Mouse (Mus musculus): ENCODE data around the gene Shoc2.

Shoc2 gene

DNA sequence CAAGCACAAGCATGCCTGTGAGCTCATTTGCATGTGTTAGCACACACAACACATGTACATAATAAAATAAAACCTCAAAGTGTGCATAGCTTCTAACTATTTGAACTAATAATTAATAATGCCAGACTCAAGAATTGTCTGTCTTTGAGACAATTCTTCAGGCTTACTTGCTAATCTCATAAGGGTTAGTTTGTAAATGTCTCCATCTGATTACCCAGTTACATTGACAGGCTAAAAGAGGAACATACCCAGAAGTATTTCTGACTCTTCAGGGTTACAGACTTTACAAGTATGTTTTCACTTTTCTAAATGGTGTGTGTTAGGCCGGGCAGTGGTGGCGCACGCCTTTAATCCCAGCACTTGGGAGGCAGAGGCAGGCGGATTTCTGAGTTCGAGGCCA, 71.4 kb downstream of the Shoc2 start:
- in situ Hi-C loops (cut with MboI, MseI) = no loop called here

DNA sequence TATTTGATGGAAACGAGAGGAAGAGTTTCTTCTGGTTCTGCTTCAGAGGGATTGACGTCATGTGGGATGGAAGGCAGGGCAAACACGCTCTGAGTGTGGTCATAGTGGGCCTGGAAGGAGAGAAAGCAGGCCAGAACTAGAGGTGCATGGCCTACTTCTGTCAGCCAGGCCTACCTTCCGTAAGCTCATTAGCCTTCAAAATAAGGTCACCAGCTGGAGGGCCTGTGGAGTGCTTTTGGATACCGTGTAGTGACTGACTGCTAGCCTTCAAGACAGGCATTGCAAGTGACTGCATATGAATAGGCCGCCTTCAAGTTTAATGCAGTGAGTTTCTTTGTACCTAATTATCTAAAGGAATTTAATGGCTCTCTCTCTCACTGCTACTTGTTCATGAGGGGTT, 91.0 kb downstream of the Shoc2 start:
- in situ Hi-C loops (cut with MboI, MseI) = loop anchor here in 1 of 2 experiments (5.0 kb wide), 1 partner anchor 1022 kb away; no protein-coding TSS in a partner anchor

DNA sequence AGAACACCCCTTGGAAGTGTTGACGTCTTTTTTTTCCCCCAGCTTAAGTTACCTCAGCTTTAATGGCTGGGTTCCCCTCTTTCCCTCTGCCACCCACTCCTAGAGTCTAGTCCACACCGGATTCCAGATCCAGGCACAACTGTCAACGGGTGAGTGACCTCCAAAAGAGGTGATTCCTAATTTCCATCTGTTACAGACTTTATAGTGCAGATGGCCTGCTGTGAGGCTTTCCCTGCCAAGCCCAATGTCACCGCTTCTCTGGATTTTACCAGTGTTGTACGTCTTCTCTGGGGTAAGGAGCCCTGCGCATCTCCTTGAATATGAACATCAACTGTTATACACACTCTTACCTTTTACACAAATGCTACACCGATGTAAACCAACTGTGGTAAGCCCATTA, 95.3 kb downstream of the Shoc2 start:
- in situ Hi-C loops (cut with MboI, MseI) = loop anchor here in 1 of 2 experiments (5.0 kb wide), 1 partner anchor 1018 kb away; no protein-coding TSS in a partner anchor

DNA sequence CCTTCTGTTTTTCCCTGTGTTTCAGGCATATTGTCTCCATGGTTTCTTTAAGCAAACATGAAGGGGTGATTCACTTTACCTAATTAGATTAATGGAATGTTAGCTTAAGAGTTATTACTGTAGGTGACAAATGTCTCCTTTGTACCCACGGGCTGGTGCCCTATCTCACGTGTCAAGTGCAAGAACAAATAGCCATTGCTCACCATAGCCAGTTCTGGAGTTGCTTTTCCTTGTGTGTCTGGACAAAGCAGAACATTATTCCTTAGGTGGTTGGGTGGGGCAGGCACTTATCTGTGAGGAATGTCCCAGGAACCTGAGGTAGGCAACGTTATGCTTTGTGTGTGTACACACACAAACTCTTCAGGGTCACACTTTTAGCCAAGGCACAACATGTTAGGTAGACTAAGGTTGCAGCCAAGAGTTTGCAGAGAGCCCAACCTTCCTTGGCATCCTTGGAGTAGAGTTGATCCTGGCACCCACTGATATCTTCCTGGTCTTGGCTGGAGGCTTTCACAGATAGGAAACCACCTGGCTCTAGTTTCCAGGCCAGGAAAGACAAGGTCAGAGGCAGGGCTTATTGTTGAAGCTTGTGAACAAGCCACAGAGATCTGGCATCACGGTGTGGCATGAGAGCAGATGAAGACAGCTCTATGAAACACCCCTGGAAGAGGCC, 96.4 kb downstream of the Shoc2 start:
- in situ Hi-C loops (cut with MboI, MseI) = no loop called here

DNA sequence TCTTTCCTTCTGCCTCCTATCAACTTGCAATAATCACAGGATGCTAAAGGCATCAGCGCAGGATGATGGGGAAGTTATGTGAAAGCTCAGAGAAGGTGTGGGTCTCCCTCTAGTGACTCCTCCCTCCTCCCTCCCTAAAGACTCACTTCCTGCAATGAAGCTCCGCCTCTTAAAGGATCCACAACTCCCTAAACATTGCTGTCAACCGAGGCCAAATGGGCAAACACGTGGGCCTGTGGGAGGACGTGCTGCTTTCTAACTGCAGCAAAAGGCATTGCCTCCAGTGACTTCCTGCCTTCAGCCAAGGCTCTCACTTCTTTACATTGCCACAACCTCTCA, 96.9 kb downstream of the Shoc2 start:
- in situ Hi-C loops (cut with MboI, MseI) = no loop called here

DNA sequence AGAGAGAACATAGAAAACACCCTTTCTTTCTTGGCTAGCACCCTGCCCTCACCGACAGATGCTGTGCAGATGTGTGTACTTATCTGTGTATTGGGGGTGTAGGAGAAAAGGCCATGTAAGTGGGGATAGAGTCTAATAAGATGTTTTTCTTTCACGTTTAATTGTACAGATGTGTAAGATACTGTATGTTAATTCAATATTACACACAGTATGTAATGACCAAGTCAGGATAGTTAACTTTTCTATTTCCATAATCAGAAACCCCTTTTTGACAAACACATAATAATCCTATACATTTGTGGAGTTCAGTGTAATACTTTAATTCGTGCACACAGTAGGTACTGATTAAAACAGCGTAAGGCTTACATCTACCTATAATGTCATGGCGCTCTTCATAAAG, 99.7 kb downstream of the Shoc2 start, which contains the start of gene Adra2a:
Adra2a (plus strand) TSS at position 301 of the 400 bp plus-strand sequence.
- in situ Hi-C loops (cut with MboI, MseI) = no loop called here

DNA sequence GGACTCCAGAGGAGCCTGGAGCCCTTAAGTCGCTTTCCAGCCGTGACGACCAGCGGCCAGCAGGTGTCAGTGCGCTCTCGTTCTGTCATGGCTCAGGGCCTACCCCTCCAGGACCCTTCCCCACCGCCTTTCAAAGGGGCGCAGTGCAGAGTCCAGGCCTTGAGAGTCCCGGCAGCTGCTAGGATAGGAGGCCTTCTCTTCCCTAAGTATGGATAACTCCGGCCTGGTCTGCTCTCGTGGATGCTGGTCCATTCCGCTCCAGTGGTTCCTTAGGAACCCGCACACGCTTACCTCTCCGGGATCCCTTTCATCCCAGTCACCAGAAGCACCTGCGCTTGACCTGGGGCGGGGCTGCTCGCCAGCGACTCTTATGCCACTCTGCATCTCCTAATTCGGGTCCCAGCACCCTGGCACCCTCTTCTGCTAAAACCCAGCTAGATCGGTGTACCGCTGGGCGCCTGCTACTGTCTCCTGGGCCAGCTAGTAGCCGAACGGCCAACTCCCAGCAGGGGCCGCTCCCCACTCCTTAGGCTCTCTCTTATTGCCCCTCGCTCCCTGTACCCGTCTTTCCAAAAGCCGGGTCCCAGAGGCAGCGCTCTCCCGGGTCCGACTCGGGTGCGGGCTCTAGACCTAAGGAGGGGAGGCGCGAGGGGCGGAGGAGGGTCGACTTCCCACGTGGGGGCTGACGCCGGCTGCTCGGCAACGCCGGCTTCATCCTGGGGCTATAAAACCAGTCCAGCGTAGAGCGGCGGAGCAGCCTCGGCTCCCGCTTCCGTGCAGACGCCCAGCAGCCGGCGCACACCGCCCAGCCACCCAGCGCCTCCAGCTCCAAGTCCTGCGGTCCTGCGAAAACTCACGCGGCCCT, 100.6 kb downstream of the Shoc2 start:
- in situ Hi-C loops (cut with MboI, MseI) = loop anchor here in 1 of 2 experiments (5.0 kb wide), 2 partner anchors 63 to 1023 kb away; no protein-coding TSS in a partner anchor

DNA sequence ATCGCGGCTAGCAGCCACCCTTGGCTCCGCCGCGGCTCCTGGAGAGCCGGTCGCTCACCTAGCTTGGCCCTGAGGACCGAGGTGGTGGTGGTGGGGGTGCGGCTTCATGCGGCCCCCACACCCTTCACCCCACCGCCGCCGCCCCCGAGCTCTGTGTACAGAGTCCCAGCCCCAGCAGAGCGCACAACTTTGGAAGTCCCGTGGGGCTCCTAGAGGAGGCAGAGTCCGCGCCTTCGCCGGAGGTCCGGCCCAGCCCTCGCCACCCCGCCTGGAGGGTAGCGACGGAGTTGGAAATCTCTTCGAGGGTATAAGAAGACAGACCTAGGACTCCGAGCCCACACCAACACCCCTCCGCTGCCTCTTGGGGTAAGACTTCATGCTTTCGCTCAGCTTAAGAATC, 101.3 kb downstream of the Shoc2 start:
- in situ Hi-C loops (cut with MboI, MseI) = loop anchor here in 1 of 2 experiments (5.0 kb wide), 2 partner anchors 62 to 1022 kb away; no protein-coding TSS in a partner anchor

DNA sequence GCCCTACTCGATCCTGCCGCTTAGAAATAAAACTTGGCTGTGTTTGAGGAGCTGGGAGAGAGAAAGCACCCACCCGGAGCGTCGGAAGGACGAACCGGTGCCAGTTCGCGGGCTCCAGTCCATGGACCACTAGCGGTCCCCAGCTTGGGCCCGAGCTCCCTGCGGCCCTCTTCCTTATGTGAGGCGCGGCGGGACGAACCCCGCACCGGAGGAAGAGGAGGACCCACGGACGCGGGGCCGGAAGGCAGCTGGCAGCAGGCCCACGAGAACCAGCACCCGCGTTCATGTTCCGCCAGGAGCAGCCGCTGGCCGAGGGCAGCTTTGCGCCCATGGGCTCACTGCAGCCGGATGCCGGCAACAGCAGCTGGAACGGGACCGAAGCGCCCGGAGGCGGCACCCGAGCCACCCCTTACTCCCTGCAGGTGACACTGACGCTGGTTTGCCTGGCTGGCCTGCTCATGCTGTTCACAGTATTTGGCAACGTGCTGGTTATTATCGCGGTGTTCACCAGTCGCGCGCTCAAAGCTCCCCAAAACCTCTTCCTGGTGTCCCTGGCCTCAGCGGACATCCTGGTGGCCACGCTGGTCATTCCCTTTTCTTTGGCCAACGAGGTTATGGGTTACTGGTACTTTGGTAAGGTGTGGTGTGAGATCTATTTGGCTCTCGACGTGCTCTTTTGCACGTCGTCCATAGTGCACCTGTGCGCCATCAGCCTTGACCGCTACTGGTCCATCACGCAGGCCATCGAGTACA, 102.0 kb downstream of the Shoc2 start:
- in situ Hi-C loops (cut with MboI, MseI) = loop anchor here in 1 of 2 experiments (5.0 kb wide), 2 partner anchors 61 to 1021 kb away; no protein-coding TSS in a partner anchor

DNA sequence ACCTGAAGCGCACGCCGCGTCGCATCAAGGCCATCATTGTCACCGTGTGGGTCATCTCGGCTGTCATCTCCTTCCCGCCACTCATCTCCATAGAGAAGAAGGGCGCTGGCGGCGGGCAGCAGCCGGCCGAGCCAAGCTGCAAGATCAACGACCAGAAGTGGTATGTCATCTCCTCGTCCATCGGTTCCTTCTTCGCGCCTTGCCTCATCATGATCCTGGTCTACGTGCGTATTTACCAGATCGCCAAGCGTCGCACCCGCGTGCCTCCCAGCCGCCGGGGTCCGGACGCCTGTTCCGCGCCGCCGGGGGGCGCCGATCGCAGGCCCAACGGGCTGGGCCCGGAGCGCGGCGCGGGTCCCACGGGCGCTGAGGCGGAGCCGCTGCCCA, 102.6 kb downstream of the Shoc2 start:
- in situ Hi-C loops (cut with MboI, MseI) = loop anchor here in 1 of 2 experiments (5.0 kb wide), 2 partner anchors 61 to 1021 kb away; no protein-coding TSS in a partner anchor

DNA sequence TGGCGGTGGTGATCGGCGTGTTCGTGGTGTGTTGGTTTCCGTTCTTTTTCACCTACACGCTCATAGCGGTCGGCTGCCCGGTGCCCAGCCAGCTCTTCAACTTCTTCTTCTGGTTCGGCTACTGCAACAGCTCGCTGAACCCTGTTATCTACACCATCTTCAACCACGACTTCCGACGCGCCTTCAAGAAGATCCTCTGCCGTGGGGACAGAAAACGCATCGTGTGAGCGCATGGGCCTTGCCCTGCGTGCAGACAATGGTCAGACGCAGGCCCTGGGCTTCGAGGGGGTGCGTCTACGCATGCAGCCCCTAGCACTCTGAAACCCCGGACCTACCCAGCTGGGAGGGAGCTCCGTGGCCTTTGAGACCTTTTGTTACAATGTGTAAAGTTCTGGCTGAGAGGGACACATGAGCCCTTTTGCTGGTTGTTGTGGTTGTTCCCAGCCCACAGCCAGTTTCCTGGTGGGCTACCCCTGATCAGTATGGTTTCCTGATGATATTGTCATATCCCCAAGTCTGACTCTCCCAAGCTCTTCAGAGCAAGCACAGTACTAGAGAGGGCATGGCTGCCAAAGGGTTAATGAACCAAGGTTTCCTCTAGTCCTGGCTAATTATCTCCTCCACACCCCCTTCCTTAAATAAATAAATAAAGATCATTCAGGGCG, 103.4 kb downstream of the Shoc2 start:
- in situ Hi-C loops (cut with MboI, MseI) = loop anchor here in 1 of 2 experiments (5.0 kb wide), 2 partner anchors 60 to 1020 kb away; no protein-coding TSS in a partner anchor

DNA sequence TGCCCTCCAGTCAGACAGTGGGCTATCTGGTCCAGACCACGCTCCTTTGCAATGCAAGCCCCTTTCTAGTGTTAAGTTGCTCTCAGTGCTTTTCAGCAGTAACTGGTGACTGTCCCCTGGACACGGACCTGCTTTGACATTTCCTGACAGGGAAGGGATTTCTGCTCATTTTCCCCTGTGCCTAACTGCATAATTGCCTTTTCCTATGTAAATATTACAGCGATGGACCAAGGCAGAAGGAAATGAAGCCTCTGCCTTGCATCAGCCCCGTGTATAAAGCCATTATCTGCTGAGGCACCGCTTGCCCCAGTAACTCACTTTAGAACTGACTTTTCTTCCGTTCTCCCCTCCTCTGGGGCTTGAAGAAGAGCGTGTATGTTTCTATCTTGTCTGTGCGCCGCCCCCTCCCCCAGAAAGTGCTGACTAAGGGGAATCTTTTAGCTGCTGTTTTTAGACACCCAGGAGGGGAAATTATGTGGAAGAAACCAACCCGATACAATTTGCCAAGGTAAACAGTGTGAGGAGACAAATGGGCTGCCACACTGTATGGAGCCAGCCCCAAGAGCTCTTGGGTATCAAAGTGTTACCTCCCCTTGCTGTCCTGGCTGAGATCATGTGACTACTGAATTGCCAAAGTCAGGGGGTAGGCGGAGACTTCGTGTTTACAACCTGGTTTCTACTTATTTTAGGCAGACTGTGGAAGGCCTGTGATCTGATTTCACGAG, 104.2 kb downstream of the Shoc2 start:
- in situ Hi-C loops (cut with MboI, MseI) = loop anchor here in 1 of 2 experiments (5.0 kb wide), 2 partner anchors 59 to 1019 kb away; no protein-coding TSS in a partner anchor

DNA sequence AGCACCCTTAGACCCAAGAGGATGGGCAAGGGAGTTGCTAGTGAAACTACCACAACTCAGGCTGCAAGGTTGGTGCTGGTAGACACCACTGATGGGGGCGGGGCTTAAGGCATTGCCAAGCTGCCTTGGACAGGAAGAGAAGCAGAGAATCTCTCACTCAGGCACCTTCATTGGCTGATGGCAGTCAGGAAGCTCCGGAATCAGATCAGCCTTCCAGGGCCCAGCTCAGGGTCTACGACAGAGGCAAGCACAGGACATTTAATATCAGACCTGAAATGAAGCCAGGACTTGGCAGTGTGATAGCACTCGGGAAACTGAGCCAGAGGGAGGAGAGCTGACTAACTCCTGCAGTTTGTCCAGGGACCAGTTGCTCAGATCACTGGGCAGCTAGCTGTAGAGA, 107.5 kb downstream of the Shoc2 start:
- in situ Hi-C loops (cut with MboI, MseI) = no loop called here

DNA sequence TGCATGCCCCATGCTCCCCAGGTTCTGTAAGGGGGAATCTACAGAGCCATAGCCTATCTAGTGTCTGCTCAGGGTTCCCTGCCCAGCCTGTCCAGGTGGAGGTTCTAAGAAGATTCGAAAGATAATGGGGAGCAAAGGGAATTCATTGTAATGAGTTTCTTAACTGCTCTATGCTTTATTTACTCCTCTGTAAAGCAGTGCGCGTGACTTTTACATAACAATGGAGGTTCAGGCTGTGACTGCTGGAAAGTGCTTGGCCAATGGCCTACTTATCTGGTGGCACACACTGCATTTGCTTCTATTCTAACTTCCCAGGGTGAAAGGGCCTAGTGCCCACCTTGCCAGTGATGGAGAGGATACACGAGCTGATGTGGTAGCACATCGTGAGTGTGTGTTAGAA, 111.7 kb downstream of the Shoc2 start:
- in situ Hi-C loops (cut with MboI, MseI) = no loop called here

DNA sequence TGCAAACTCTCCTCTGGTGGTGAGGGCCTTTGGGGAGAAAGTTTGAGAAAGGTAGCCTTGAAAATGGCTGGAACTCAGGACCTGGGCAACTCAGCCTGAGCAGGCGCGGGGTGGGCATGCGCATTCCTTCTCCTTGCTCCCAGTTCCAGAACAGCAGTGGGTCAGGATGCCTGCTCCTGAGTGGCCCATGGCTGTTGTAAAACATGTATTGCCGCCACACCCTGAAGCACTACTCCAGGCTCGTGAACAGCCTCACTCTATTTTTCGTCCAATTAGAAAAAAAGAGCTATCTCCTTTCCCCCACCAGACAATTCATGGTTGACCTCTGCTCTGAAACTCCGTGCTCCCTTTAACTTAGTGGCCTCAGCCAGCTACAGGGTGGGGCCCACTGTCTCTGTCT, 124.3 kb downstream of the Shoc2 start:
- in situ Hi-C loops (cut with MboI, MseI) = no loop called here

DNA sequence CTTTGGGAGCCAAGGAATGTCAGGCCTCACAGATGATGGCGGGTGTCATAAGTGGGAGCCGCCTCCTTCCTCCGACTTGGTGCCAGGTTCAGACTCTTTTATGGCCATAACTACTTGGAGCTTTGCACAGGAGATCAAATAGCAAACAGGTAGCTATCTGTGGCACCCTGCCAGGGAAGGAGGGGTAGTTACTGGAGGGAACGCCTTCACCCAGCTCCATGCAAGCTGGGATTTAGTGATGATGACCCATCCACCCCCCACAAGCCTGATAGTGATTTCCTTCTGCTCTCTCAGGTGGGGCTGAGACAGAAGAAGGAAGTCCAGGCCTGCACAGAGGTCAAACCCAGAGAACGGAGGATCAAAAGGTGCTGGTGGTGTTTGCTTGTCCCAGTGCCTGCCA, 126.4 kb downstream of the Shoc2 start:
- in situ Hi-C loops (cut with MboI, MseI) = no loop called here

DNA sequence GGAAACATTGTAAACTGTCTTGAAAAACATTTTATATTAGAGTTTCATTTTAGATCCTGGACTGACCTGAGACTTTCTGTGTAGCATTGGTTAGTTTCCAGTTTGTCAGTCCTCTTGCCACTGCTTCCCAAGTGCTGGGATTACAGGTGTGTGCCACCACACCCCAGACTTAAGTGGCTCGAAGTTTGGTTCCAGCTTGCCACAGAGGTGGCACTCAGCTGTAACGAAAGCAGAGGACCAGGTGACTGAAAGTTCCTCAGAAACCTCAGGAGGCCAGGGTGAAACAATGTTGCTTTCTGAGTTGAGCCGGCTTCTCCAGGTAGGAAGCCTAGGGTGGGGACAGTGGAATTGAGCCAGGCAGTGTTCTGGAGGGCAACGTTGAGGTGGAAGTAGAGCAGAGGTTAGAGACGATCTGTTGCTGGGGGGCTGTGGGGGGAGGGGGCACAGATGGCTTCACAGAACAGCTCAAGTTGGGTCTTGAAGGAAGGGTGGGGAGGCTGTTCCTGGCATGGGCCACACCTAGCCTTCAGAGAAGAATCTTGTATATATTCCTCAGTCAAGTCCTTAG, 128.2 kb downstream of the Shoc2 start:
- in situ Hi-C loops (cut with MboI, MseI) = no loop called here

DNA sequence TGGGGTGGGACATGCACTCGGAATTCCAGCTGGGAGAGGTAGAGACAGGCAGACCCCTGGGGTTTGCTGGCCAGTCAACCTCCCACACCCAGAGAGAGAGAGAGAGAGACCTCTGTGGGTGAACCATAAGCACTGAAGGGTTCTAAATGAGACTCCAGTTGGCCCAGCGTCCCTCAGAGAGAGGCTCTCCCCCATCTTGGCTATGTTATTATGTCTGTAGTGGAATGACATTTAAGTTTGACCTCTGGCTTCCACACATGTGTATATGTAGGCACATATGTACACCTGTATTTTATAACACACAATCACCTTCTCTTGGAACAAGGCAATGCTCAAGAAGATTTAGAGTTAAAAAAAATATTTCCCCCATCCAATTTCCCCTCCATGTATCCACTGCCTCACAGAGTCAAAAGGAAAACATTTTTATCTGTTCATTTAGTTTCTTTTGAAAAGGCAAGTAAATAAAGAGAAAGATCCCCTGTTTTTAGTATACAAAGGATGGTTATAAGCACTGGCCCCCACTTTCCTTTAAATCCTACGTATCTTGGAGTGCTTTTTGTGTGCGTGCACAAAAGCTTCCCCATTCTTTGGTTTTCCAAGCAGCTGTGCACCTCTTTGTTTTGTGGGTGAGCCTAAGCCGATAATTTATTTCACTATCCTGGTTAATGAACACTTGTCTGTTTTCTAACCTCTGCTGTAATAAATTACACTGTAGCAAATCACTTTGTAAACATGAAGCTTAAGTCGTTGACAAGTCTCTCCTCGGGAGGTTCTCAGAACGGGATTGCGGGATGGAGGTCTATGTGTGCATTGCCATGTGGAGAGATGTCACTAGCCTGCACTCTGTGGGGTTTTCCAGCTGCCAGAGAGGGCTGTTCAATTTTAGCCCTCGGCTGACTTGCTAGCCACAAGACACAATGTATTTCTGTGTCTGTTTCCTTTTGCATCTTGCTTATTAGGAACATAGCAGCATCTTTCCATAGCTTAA, 132.6 kb downstream of the Shoc2 start:
- in situ Hi-C loops (cut with MboI, MseI) = no loop called here

DNA sequence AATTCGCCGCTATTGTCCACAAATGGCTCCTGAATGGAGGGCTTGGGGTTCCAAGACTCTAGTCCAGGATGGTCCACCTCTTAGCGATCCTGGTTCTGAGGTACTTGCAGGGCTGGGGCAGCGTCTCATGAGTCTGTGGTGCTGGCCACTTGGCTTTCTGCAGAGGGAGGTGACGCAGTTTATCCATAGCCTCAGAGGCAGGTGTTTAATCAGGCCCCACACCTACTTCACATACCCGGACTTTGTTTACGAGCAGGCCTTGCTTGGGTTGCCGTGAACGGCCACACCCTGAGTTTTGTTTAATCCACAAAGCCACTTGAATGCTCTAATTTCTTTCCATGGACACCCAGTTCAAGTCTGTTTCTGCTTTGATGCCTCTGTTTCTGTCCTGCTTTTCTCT, 137.2 kb downstream of the Shoc2 start:
- in situ Hi-C loops (cut with MboI, MseI) = no loop called here

Measured in T-helper 17 cell (primary cell).